Mouse (Mus musculus) retina, postnatal 7 days (tissue): ENCODE results near the gene Dnmt3l.
"Not testable (repeated sequence)": the region's sequence is repeated elsewhere in the genome, so short reads cannot be mapped to it uniquely, and the experiment has no call there.

Experiments used
- DNase-seq: peaks from one replicate; pipeline ENCODE4 v3.0.0-alpha.2; 2012; ENCODE audit warnings: low read depth, low spot score

The Dnmt3l gene

GRCm38 (mm10) chr10:78085711-78086110, 44.0 kb downstream of the Dnmt3l start:
- no peak for DNase-seq

GRCm38 (mm10) chr10:78086444-78087061, 44.8 kb downstream of the Dnmt3l start:
- DNase-seq: no peak

- DNase-seq: no peak
Measured at GRCm38 (mm10) chr10:78087101-78087511, 45.4 kb downstream of the Dnmt3l start.

GRCm38 (mm10) chr10:78090246-78090645, 48.5 kb downstream of the Dnmt3l start:
- DNase-seq: no peak

- no peak for DNase-seq
Measured at GRCm38 (mm10) chr10:78090706-78091491, 49.2 kb downstream of the Dnmt3l start.

GRCm38 (mm10) chr10:78091865-78092724, 50.3 kb downstream of the Dnmt3l start:
- no peak for DNase-seq

- DNase-seq: no peak
Measured at GRCm38 (mm10) chr10:78092725-78093029, 50.9 kb downstream of the Dnmt3l start.

GRCm38 (mm10) chr10:78095221-78095620, 53.5 kb downstream of the Dnmt3l start:
- no peak for DNase-seq

- DNase-seq: no peak
Measured at GRCm38 (mm10) chr10:78095954-78096931, 54.5 kb downstream of the Dnmt3l start.

- not testable (repeated sequence) for DNase-seq
Measured at GRCm38 (mm10) chr10:78099860-78100259, 58.1 kb downstream of the Dnmt3l start.

- DNase-seq: no peak
Measured at GRCm38 (mm10) chr10:78100989-78101780, 59.4 kb downstream of the Dnmt3l start.

GRCm38 (mm10) chr10:78104555-78105490, 63.1 kb downstream of the Dnmt3l start:
- DNase-seq: no peak

GRCm38 (mm10) chr10:78105548-78105947, 63.8 kb downstream of the Dnmt3l start:
- no peak for DNase-seq
